26 mouse cellular contexts compared by ENCODE assay signal in the genomic region with DNA sequence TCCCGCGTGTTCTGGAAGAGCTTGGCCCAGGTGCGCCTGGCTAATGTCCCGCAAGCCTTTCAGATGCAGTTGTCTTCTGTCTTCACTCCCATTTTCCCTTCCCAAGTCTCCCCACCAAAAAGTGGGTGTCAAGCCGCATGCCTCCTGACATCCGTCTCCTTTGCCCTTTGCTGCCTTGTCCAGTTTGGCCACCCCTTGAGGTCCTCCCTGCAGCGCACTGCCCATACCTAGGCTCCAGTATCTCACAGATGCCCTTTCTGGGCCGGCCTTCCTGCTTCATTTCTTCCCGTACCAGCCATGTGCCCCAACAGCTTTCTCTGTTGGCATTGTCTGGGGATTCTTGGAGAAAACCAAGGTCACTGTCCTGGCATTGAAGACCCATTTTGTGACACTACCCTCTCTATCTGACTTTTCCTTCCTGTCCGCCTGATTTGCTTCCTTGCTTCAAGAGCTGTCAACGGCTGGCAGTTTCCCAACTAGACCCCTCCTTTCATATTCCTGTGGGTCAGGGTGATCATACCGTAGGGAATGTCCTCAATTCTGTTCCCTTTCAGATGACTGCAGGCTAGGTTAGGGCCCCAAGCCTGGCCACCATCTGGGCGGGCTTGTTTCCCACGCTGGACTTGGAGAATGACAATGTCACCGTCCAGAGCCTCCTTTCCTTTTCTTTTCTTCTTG. TPM values are rescaled to one million over a fixed set of nuclear protein-coding genes. Genes with fewer than 3 reads are reported as not detected.
DNase-seq lines count a peak whose midpoint lies in the region; TF ChIP-seq lines count a peak whose summit lies in the region.
"Had no signal": no experiment of that assay in that cellular context is flagged by ENCODE, and none has a peak within 500 bp of the region (broad histone marks: within the 10 kb centered on the region; RNA-seq: fewer than 3 reads in every experiment).

No protein-coding gene starts in this region.

- DNase-seq in adrenal gland, postnatal 14 days = peak; percentile 34
- DNase-seq in adrenal gland, postnatal 4 days (ENCODE audit: low spot score in 2 of 2) = no peak
- no peak for DNase-seq in left cerebral cortex, adult 2 months (ENCODE audit: extremely low spot score in 1 of 2, low spot score in 2 of 2)
- no peak for DNase-seq in left cerebral cortex, postnatal 14 days (ENCODE audit: low spot score in 2 of 2)
- peak; percentile 18 for DNase-seq in urinary bladder, adult 2 months (ENCODE audit: low spot score)
- DNase-seq in urinary bladder, postnatal 36 days (ENCODE audit: low spot score in 2 of 2) = no peak
- DNase-seq in gastrocnemius, postnatal 25 days = no peak
- DNase-seq: adrenal gland, postnatal 36 days; cerebellum, adult 9-11 months; gastrocnemius, postnatal 14 days; heart, adult 2 months; heart, postnatal 4 days; kidney, adult 8-10 months; kidney, postnatal 4 days; liver, embryonic 13.5 days; lung, adult 2 months; lung, postnatal 10 days; right cerebral cortex, adult 18-20 months had no signal

- intact Hi-C loops in left cerebral cortex, adult 2 months (cut with DNase I) = no loop called here
- intact Hi-C loops in left cerebral cortex, postnatal 14 days (cut with DNase I) = no loop called here

- no peak for TF ChIP-seq CTCF in left cerebral cortex, adult 2 months (IDR thresholded peaks at IDR 0.05)

- peak overlapping the region; percentile 94; the same call in 1 of the 2 replicates for H3K27ac ChIP-seq in left cerebral cortex, adult 2 months
- H3K27ac ChIP-seq: embryonic facial prominence, embryonic 13.5 days; forebrain, embryonic 12.5 days; heart, adult 2 months; hindbrain, embryonic 13.5 days; kidney, postnatal 0 days; liver, embryonic 13.5 days; midbrain, embryonic 15.5 days; stomach, postnatal 0 days had no signal

- no peak overlapping the region for H3K4me3 ChIP-seq in left cerebral cortex, adult 2 months
- H3K4me3 ChIP-seq: embryonic facial prominence, embryonic 13.5 days; forebrain, embryonic 12.5 days; heart, adult 2 months; heart, embryonic 12.5 days; hindbrain, embryonic 13.5 days; liver, embryonic 13.5 days; midbrain, embryonic 15.5 days had no signal

RNA-seq across cellular contexts. Expression of gene Sh3bgrl3, which starts 3.1 kb away (rescaled TPM):
- 79.0 and 117 TPM in 2 replicates for total RNA-seq in adrenal gland, postnatal 14 days (2021)
- 100 to 1,000 TPM; 108 to 111 TPM for total RNA-seq in adrenal gland, postnatal 4 days (2021)
- total RNA-seq in left cerebral cortex, adult 2 months (2021) = 100 to 1,000 TPM; 185 to 191 TPM
- total RNA-seq in left cerebral cortex, postnatal 14 days (2021) = 100 to 1,000 TPM; 204 to 214 TPM
- polyA plus RNA-seq in urinary bladder, adult 2 months (2012; rRNA removed) = 337 and 349 TPM in 2 replicates
- total RNA-seq in gastrocnemius, postnatal 25 days (2021) = 10 to 100 TPM; 19.1 to 26.6 TPM

RNA-seq across cellular contexts. Expression of gene Ubxn11, which starts 23.2 kb away (rescaled TPM):
- total RNA-seq in adrenal gland, postnatal 14 days (2021) = 6.2 and 8.4 TPM in 2 replicates
- total RNA-seq in adrenal gland, postnatal 4 days (2021) = 10 to 100 TPM in 1 of 2 experiments, 1 to 10 TPM in 1; 9.4 to 13.4 TPM
- 10 to 100 TPM; 39.7 to 47.1 TPM for total RNA-seq in left cerebral cortex, adult 2 months (2021)
- 10 to 100 TPM; 22.6 to 25.0 TPM for total RNA-seq in left cerebral cortex, postnatal 14 days (2021)
- 4.1 and 4.2 TPM in 2 replicates for polyA plus RNA-seq in urinary bladder, adult 2 months (2012; rRNA removed)
- 1 to 10 TPM; 1.0 to 1.3 TPM for total RNA-seq in gastrocnemius, postnatal 25 days (2021)

RNA-seq across cellular contexts. Expression of gene Cd52, which starts 30.6 kb away (rescaled TPM):
- total RNA-seq in adrenal gland, postnatal 14 days (2021) = 9.3 and 78.8 TPM in 2 replicates
- total RNA-seq in adrenal gland, postnatal 4 days (2021) = 10 to 100 TPM; 10.1 to 14.4 TPM
- 1 to 10 TPM; 2.6 to 3.3 TPM for total RNA-seq in left cerebral cortex, adult 2 months (2021)
- 1 to 10 TPM in 1 of 2 experiments, under 1 TPM in 1; 0.99 to 2.4 TPM for total RNA-seq in left cerebral cortex, postnatal 14 days (2021)
- 31.3 and 32.6 TPM in 2 replicates for polyA plus RNA-seq in urinary bladder, adult 2 months (2012; rRNA removed)
- 1 to 10 TPM in 1 of 2 experiments, under 1 TPM in 1; 0.61 to 1.2 TPM for total RNA-seq in gastrocnemius, postnatal 25 days (2021)
- polyA plus RNA-seq: Patski had no signal

Comparison
In these comparisons a context has a peak if more than half of its experiments do, and no peak if none do; other contexts are left out.
1. DNase-seq: peak in adrenal gland, postnatal 14 days (single experiment) and urinary bladder, adult 2 months (single experiment); none in adrenal gland, postnatal 4 days (0 of 2), left cerebral cortex, adult 2 months (0 of 2), left cerebral cortex, postnatal 14 days (0 of 2), urinary bladder, postnatal 36 days (0 of 2) and gastrocnemius, postnatal 25 days (single experiment).